Mouse (Mus musculus) limb, embryonic 10.5 days (tissue): ENCODE measurements around the gene Zfp84. TPM values are rescaled to one million over a fixed set of nuclear protein-coding genes. Genes with fewer than 3 reads are reported as not detected.

Experiments
- microRNA counts: library from miRNA; unstranded; fragments of <30 nt; microRNA quantifications from one replicate; lab custom pipeline; 2017
- microRNA-seq: library from miRNA; unstranded; fragments of <30 nt; microRNA quantifications from one replicate; pipeline ENCODE4, GENCODE M21; 2017
- polyA plus RNA-seq: library from polyadenylated mRNA; unstranded; fragments of >200 nt; fragmentation: Nextera tagmentation; extraction: Ambion mirVana; gene quantifications from 2 replicates; pipeline ENCODE4 v1.2.1, GENCODE M21; 2016

Zfp84 gene
- polyA plus RNA-seq, 1 experiment from 2014 or later = 12.4 TPM

MicroRNAs within 50 kb of the gene (microRNA counts, 519-probe panel; counts per million panel counts)
- microRNA mmu-miR-1964 (lab: Ali Mortazavi, UCI) = 684 counts per million, percentile 72 among the panel's probes with 10 or more counts

Small RNA genes within 50 kb of the gene (microRNA-seq; reads per million reads assigned to microRNA genes)
- gene Mir1964 = 1.2 reads per million

Other genes starting within 250 kb of the Zfp84 start
- 12.6 and 13.4 TPM in 2 replicates for gene Sipa1l3, start 249.9 kb upstream of the Zfp84 start, polyA plus RNA-seq
- gene Catsperg2, start 41.5 kb upstream of the Zfp84 start, polyA plus RNA-seq = 0.10 TPM in 1 of 2 replicates, not detected in the other
- gene Zfp30, start 15.4 kb downstream of the Zfp84 start, polyA plus RNA-seq = 5.2 and 7.1 TPM in 2 replicates
- gene Zfp790, start 47.6 kb downstream of the Zfp84 start, polyA plus RNA-seq = 15.2 and 16.7 TPM in 2 replicates
- gene Zfp940, start 85.1 kb downstream of the Zfp84 start, polyA plus RNA-seq = 8.5 and 8.7 TPM in 2 replicates
- 7.2 and 10.6 TPM in 2 replicates for gene Zfp420, start 91.4 kb downstream of the Zfp84 start, polyA plus RNA-seq
- 10.4 and 11.9 TPM in 2 replicates for gene Zfp27, start 138.0 kb downstream of the Zfp84 start, polyA plus RNA-seq
- gene Zfp383, start 139.7 kb downstream of the Zfp84 start, polyA plus RNA-seq = 3.4 and 4.7 TPM in 2 replicates
- gene Zfp74, start 185.5 kb downstream of the Zfp84 start, polyA plus RNA-seq = 11.5 and 15.9 TPM in 2 replicates
- gene Zfp568, start 215.4 kb downstream of the Zfp84 start, polyA plus RNA-seq = 35.6 and 37.3 TPM in 2 replicates